Mouse (Mus musculus): ENCODE measurements around the gene Prop1. TPM values are rescaled to one million over a fixed set of nuclear protein-coding genes. Genes with fewer than 3 reads are reported as not detected.

Gene Prop1
- not detected for total RNA-seq (2021)

DNA sequence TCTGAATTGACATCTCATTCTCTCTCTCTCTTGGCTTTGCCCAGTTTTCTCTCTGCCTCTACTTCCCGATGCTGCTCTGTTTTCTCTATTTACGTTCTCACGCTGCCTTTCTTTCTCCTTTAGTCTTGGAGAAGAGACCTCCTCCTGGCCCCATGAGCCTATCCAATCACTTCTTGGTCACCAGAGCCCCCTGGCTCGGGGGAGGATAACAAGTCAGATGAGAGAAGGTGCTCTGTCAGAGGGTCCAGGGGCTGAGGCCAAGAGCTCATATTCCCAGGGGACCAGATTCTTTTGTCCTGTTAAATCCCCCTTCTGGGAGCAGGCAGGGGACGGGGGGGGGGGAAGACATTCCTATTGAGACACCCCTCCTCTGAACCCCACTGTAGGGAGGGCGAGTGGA, at the start of gene Prop1:
Gene Prop1, minus strand, starts transcription at position 101 of the 400 bp plus-strand sequence.
- DNase-seq, result no peak

DNA sequence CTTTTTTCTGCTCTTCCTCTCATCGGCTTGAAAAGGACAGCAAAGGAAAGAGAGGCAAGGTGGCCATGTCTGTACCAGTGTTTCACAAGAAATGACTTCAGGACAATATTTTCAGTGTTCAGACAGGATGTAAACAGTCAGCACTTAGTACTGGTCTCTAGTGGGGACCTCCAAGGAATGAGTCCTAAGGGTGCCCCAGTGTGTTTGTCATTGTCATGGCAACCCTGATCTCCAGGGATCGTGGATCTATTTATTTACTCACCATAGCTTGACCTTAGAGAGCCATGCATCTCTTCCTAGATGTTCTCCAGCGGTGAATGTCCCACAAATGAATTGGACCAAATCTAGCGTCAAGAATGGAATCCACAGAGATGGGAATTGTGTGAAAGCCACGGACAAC, 49.7 kb upstream of the Prop1 start, which contains the start of gene Olfr51:
Gene Olfr51, plus strand, starts transcription at position 301 of the 400 bp plus-strand sequence.
- no peak for DNase-seq

DNA sequence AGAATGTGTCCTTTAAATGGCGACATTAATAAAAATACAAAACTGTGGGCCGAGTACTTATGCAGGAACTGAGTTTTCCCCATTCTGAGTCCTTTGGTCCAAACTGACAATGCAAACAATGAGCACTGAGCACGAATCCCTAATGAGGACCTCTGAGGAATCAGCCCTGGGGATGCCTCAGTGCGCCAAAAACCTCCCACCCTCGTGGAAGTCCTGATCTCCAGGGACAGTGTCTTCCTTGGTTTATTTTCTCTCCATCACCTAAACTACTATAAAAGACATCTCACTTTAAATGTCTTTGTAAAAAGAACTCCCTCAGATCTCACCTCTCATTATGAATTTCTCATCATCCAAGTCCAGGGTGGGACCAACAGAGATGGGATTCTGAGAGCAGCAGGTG, 28.1 kb upstream of the Prop1 start, which contains the start of gene Olfr1377:
Gene Olfr1377, plus strand, starts transcription at position 301 of the 400 bp plus-strand sequence.
- DNase-seq, result no peak

DNA sequence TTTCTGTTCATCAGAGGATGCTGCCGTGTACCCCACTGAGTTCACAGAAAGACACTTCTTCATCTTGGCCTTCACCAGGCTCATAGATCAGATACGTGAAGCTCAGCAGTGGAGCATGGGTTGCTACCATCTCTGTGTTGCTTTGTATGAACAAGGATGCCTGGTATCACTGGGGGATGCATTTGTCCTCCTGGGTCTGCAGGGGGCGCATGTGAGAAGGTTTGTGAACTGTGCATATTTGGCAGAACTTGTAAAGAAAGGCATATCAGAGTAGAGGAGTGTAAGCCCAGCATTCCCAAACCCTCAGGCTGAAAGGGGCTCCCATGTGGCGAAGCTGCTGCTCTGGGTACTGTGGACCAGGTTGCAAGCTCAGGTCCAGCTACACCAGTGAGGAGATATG, 23.7 kb upstream of the Prop1 start:
- no peak for DNase-seq

DNA sequence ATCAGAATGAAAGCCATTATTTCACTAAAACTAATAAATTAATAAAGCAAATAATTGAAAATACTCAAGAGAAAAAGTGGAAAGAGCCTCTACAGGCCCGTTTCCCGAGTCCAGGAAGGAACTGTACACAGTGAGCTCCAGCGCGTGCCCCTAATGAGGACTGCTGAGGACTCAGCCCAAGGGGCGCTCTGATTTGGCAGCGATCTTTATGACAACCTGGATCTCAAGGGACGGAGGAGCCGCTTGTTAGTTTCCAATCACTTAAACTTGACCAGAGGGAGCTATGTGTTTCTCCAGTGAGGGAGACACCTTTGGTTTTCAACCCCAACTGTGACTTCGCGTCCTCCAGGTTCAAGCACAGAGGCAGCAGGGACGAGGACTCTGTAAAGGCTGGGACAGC, 12.7 kb upstream of the Prop1 start, which contains the start of gene Olfr1378:
Gene Olfr1378, plus strand, starts transcription at position 301 of the 400 bp plus-strand sequence.
- no peak for DNase-seq

DNA sequence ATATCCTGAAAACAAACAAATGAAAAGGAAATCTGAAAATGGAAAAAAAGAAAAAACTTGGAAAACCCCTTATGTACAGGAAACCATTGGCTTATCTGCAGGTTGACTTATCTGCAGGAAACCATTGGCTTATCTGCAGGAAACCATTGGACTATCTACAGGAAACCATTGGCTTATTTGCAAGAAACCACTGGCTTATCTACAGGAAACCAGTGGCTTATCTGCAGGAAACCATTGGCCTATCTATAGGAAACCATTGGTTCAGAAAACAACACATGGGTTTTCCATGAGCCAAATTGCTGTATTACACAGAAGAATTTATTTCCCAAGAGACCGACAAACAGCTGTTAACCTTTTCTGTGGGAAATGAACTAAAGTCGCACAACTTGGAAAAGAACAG, 11.3 kb upstream of the Prop1 start:
- DNase-seq, result no peak

DNA sequence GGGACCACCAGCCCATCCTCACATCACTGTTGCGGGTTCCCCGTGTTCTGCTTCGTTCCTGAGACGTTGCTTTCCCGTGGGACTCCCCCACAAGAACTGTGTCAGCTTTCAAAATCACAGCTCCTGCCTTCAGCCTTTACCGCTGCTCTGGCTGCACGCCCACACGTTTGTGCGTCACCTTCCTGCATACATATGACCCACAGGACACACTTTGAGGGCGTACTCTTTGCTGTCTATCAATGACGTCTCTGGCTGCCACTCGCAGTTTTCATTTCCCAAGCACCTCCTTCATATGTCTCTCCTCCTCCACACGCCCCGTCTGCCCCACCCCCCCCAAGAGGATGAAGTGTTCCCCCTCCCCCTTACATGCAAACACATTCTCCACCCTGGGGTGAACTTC, 1.3 kb downstream of the Prop1 start:
- DNase-seq, result no peak

DNA sequence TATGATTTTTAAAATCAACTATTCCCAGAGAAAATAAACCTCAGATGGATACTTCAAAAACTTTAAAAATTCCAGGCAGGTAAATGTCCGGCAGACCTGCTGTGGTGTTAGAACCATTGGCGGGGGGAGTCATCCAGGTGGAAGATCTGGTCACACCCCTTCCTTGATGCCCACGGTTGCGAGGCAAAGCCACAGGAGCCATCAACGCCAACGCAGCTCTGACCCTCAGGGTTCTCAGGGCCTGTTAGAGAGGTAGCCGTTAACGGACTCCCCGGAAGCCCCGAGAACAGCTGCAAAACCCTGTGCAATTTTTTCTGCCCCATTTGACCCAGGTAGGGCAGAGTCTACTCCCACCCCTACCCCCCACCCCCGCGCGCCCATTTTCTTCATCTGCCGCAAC, 10.1 kb downstream of the Prop1 start, which contains the start of gene 4933414I15Rik:
Gene 4933414I15Rik, minus strand, starts transcription at position 260 of the 400 bp plus-strand sequence.
- no peak for DNase-seq

DNA sequence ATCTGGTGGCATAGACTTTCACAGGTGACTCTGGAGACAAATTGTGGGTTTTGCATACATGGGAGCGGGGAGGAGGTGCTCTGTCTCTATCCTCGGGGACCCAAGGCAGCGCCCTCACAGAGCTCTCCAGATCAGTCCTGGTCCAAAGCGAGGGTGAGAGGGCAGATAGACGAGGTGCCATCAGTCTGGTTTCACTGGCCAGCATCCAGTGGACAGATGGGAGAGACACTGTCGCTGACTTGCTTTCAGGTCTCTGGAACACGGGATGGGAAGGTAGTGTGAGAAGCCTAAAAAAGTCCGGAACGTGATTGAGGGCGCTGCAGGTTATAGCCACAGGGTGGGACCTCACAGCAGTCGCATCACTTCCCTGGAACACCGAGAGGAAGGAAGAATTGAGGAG, 11.2 kb downstream of the Prop1 start:
- no peak for DNase-seq

DNA sequence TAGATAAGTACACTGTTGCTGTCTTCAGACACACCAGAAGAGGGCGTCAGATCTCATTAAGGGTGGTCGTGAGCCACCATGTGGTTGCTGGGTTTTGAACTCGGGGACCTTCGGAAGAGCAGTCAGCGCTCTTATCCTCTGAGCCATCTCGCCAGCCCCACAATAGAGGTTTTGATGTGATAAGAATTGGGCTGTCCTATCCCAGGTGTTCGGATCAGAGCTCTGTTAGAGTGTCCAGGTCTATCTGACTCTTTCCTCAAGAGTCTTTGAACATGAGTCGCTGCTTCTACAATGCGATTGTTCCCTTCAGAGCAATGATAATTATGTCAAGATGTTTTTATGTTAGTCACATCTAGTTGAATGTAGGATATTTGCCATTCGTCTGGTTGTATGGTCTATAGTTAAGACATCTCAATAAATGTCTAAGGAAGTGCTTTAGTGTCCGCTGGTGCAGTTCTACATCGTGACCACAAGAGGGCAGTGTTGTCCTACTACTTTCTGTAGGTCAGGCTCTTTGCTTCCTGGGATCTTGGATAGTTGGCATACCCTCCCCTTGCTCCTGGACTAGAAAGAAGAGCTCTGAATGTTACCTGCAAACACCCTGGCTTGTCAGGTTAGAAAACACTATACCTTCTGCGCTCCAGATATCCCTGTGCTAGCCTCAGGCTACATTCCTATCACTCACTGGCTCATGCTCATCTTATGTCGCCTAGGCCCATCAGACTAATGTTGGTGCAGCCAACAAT, 13.8 kb downstream of the Prop1 start:
- peak; percentile 37 for DNase-seq

DNA sequence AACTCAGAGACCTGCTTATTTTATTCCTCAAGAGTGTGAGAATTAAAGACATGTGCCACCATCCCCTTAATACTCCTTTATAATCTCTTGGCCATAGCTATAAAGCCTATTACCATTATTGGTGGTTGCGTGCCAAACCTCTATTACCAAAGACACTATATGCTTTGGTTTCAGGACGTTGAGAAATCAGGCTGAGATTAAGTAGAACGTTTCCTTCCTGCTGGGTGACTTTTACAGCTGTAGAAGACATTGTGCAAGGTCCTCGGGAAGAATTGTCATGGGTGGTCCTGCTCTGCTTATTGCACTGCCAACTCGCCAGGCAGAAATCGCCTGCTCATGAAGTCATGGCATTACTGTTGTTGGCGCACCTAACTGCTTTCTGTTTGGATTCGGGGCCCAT, 15.1 kb downstream of the Prop1 start:
- no peak for DNase-seq

DNA sequence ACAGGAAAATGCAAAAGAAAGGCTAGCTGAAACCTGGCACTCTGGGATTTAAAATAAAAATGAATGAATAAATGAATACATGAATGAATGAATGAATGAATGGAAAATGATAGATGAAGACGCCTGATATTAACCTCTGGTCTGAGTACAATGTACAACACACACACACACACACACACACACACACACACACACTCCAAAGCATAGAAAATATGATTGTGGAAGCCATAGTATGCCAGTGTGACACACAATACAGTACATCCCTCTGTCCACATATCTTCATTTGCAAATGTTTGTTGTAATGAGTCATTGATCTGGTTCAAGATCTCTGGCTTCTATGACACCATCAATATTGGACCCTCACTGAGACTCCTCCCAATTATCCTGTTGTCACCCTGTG, 21.5 kb downstream of the Prop1 start:
- DNase-seq, result no peak

DNA sequence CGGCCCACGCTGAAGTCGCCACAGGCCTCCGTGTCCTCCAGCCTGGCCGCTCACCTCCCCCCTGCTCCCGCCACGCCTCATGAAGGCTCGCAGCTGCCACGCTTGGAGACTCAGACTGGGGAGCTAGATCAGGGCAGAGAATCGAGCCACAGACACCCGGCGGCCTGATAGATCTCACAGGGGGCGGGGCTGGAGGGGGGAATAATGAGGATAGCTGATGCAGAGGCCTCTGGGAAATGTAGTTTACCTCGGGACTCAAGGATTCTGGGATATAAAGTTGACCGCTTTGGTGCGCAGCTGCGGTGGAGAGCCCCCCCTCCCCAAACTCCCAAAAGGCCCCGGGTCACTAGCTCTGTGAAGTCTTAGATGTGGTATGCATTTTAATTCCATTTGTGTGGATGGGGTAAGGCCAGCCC, 22.1 kb downstream of the Prop1 start, which contains the start of gene Zfp354b:
Gene Zfp354b, minus strand, starts transcription at position 183 of the 416 bp plus-strand sequence.
- peak; percentile 77 for DNase-seq

DNA sequence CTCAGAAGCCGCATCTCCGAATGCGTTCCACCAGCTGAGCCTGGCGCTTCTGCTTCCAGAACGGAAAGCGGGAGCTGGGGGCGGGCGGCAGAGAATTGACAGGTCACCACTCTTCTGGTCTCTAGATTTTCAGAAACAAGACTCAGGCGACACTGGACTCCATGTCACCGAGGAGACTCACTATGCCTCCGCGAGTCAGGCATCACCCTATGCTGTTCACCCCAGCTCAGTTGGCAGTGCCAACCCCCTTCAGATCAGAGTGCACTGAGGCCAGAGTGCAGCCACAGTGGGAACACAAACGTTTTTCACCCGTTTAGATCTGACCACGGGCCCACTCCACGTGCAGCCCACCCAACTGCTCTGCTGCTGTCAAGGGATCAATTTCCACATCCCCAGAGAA, 22.5 kb downstream of the Prop1 start:
- peak; percentile 13 for DNase-seq

DNA sequence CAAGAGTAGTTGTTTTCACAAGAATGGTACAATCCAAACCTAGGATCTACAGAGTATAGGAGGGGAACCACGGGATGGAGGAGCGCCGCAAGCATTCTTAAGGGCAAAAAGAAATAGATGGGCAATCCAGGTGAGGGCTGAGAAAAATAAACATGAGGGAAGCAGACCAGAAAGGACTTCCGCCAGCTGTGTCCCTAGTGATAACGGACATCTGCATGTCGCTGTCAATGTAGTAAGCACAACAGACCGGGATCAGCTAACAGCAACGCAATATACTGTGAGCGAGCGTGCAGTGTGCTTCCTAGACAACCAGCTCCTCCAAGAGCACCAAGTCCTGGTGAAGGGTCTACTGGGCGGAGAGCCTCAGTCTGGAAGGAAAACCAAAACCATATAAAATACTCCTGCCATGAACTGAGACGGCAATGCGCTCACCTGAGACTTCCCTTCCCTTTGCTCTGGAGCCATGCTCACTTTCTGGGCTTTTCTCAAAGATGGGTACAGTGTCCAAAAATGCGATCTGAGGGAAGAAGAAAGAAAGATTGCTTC, 23.0 kb downstream of the Prop1 start:
- no peak for DNase-seq

DNA sequence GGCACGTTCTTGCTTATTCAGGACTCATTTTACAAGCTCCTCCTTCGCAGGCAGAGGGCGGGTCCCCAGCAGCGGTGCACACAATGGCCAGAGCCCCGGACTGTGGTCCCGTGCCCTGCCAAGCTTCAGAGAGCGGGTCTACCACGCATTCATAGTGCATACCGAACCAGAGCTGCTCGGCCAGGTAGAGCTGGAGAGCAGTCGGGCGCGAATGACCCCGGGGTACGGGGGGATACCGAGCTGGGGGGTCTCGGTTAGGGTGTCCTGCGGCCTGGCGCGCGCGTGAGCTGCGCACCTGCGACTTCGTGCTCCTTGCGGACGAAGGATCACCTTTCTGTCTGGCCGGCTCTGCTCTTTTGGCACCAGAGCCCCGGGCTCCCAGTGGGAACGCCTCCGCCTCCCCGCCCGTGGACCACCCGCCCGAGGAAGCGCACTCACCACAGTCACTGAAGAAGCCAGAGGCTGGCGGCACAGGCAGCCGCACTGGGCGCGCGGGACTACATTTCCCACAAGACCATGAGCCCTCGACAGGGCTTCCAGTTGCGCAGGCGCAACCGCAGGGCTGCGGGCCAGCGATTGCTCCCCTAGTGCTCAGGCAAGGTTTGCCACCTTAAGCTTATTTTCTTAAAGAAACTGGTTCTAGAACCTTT, 37.8 kb downstream of the Prop1 start, which contains the start of gene Zfp2:
Gene Zfp2, minus strand, starts transcription at position 495 of the 650 bp plus-strand sequence.
- DNase-seq, result peak; percentile 93

DNA sequence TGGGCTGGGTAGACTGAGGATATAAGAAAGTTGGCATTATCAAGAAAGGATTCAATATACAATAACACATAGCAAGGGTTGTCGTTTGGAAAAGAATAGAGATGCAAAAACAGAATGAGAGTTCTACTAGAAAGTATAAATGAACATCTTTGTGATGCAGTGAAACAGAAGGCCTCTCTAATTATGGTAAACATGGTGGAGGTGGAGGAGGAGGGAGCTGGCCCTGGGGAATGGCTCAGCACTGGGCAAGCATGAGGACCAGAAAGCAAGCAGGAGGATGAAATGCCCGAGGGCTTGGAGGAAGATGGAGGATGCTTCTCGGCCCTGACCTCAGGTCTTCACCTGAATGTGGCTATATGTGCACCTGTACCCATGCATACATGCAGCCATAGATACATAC, 39.1 kb downstream of the Prop1 start:
- no peak for DNase-seq

DNA sequence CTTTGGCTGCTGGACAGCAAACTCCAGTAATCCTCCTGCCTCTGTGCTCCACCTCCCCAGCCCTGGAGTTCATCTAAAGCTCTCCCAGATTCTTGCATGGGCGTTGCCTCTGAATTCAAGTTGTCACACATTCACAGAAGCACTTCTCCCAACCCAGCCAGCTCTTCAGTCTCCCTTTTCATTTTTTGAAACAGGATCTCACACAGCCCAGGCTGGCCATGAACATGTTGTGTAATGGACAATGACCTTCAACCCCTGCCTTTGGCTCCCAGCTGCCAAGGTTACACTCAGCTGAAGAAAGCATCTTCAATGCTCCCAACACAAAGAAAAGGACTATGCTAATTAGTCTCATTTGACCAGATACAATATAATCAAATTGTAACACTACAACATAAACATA, 40.3 kb downstream of the Prop1 start:
- no peak for DNase-seq

DNA sequence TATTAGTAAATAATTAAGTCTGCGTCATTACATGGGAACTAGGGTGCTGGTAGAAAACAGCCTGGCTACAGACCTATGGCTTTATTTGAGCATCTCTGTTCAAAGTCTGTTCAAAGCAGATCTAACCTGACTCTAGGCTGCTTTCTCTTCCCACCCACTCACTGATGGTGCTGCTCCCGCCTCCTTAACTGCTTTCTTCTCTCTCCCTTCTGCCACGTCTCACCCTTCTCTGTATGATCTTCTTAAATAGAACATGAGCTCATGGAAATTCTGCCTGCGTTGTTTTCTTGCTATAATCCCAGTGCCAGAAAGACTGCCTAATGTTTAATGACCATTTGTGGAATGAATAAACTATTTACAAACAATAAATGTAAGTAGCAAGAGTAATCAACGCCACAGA, 45.4 kb downstream of the Prop1 start:
- no peak for DNase-seq
